Mouse (Mus musculus) liver, embryonic 13.5 days (tissue): ENCODE measurements around the gene Dclre1a. TPM values are rescaled to one million over a fixed set of nuclear protein-coding genes. Genes with fewer than 3 reads are reported as not detected.
A peak's percentile ranks its signal among the peaks of the same experiment; 100 is the strongest.
"Not testable (repeated sequence)": the region's sequence is repeated elsewhere in the genome, so short reads cannot be mapped to it uniquely, and the experiment has no call there.

ENCODE experiments used
- ATAC-seq: fragments of 200-750 bp; cut with Nextera tagmentation; 2 replicates; pipeline ENCODE4 v1.8.0; 2017; ENCODE audit warnings: low read depth, mild to moderate bottlenecking, moderate number of reproducible peaks, moderate library complexity
- DNase-seq: peaks from one replicate; pipeline ENCODE4 v3.0.0; 2022
- H3K27ac ChIP-seq: fragments of 300-500 bp; sonication (generic); 2 replicates; pipeline ENCODE4 v1.5.1; 2015; ENCODE audit warnings: moderate library complexity, mild to moderate bottlenecking, inconsistent platforms
- H3K27me3 ChIP-seq: fragments of 300-500 bp; sonication (generic); 2 replicates; pipeline ENCODE4 v1.6.1; 2015; ENCODE audit warnings: mild to moderate bottlenecking, inconsistent platforms
- H3K36me3 ChIP-seq: fragments of 300-500 bp; sonication (generic); 2 replicates; pipeline ENCODE4 v1.6.1; 2015; ENCODE audit warnings: mild to moderate bottlenecking, inconsistent platforms
- H3K4me1 ChIP-seq: fragments of 300-500 bp; sonication (generic); replicated peaks from 2 replicates; pipeline ENCODE4 v1.6.1; 2015; ENCODE audit warnings: inconsistent platforms
- H3K4me2 ChIP-seq: fragments of 300-500 bp; sonication (generic); 2 replicates; pipeline ENCODE4 v1.6.1; 2015; ENCODE audit warnings: inconsistent platforms, mild to moderate bottlenecking, moderate library complexity
- H3K4me3 ChIP-seq: fragments of 300-500 bp; sonication (generic); replicated peaks from 2 replicates; pipeline ENCODE4 v1.5.1; 2015; ENCODE audit warnings: mild to moderate bottlenecking, inconsistent platforms
- H3K9ac ChIP-seq: fragments of 300-500 bp; sonication (generic); 2 replicates; pipeline ENCODE4 v1.6.1; 2015; ENCODE audit warnings: mild to moderate bottlenecking, inconsistent platforms
- H3K9me3 ChIP-seq: fragments of 300-500 bp; sonication (generic); replicated peaks from 2 replicates; pipeline ENCODE4 v1.6.1; 2016; ENCODE audit warnings: inconsistent platforms
- WGBS: fragments of 180-500 bp; shearing (Covaris S2); methylation state at CpG from one replicate; pipeline ENCODE4 v1.1.7; 2015; ENCODE audit not compliant: insufficient replicate concordance; 5-methylcytosine and 5-hydroxymethylcytosine counted together
- polyA plus RNA-seq: library from polyadenylated mRNA; unstranded; fragments of >200 nt; fragmentation: Nextera tagmentation; extraction: Ambion mirVana; gene quantifications from 2 replicates; pipeline ENCODE4 v1.2.1, GENCODE M21; 2015

Gene Dclre1a
- polyA plus RNA-seq, 1 experiment from 2014 or later, result 19.2 TPM

GRCm38 (mm10) chr19:56548230-56549032, 409 bp upstream of the Dclre1a start, which contains the start of gene Nhlrc2:
Gene Nhlrc2, plus strand, starts transcription at chr19:56548261.
- peak within 1 kb of the TSS; percentile 85 for H3K4me2 ChIP-seq
- peak within 1 kb of the TSS; percentile 96 for H3K27ac ChIP-seq
- peaks cover 51% of the 10 kb centered on the region for H3K4me1 ChIP-seq
- H3K36me3 ChIP-seq, result peaks cover 38% of the 10 kb centered on the region
- H3K9me3 ChIP-seq, result no peaks in the 10 kb centered on the region
- peak within 1 kb of the TSS; percentile 97 for H3K4me3 ChIP-seq
- DNase-seq (peak; percentile 75), ATAC-seq (peak; percentile 84)
- H3K9ac ChIP-seq, result peak within 1 kb of the TSS; percentile 97
- under 1% methylated on average over 69 of the region's 69 CpGs for WGBS
- H3K27me3 ChIP-seq, result no peaks in the 10 kb centered on the region

- Histone ChIP-seq H3K9ac (no peak overlapping the region; the same call in 1 of the 2 replicates), H3K36me3 (peaks cover 37% of the 10 kb centered on the region), H3K9me3 (no peaks in the 10 kb centered on the region), H3K4me1 (peaks cover 60% of the 10 kb centered on the region), H3K27me3 (no peaks in the 10 kb centered on the region), H3K27ac (no peak overlapping the region), H3K4me2 (peak overlapping the region; percentile 85), H3K4me3 (peak overlapping the region; percentile 31; the same call in 1 of the 2 replicates)
- DNase-seq, result no peak
- no peak for ATAC-seq
Observed at GRCm38 (mm10) chr19:56546031-56546430, 2.0 kb downstream of the Dclre1a start.

GRCm38 (mm10) chr19:56544681-56545388, 3.2 kb downstream of the Dclre1a start:
- Histone ChIP-seq H3K9me3 (no peaks in the 10 kb centered on the region), H3K9ac (0 out of 2 replicates have a peak overlapping the region, but pooled peaks have one; percentile 53), H3K4me1 (peaks cover 51% of the 10 kb centered on the region), H3K36me3 (peaks cover 45% of the 10 kb centered on the region), H3K27ac (no peak overlapping the region), H3K27me3 (no peaks in the 10 kb centered on the region), H3K4me3 (no peak overlapping the region), H3K4me2 (peak overlapping the region; percentile 47)
- 85% methylated on average over 13 of the region's 13 CpGs for WGBS
- DNase-seq (no peak), ATAC-seq (no peak)

- H3K27ac ChIP-seq, result peak overlapping the region; percentile 58
- peak overlapping the region; percentile 30 for H3K4me3 ChIP-seq
- DNase-seq, result peak; percentile 41
- peak overlapping the region; percentile 53; the same call in 1 of the 2 replicates for H3K9ac ChIP-seq
- ATAC-seq, result peak; percentile 75
- H3K4me2 ChIP-seq, result peak overlapping the region; percentile 47
- H3K4me1 ChIP-seq, result peaks cover 42% of the 10 kb centered on the region
- H3K27me3 ChIP-seq, result no peaks in the 10 kb centered on the region
- H3K36me3 ChIP-seq, result peaks cover 53% of the 10 kb centered on the region
- WGBS, result 34% methylated on average over 12 of the region's 12 CpGs
- no peaks in the 10 kb centered on the region for H3K9me3 ChIP-seq
Observed at GRCm38 (mm10) chr19:56543320-56543719, 4.7 kb downstream of the Dclre1a start.

- DNase-seq, result no peak
- H3K9ac ChIP-seq, result no peak overlapping the region
- 0 out of 2 replicates have a peak, but pooled peaks have one; percentile 12 for ATAC-seq
- H3K9me3 ChIP-seq, result no peaks in the 10 kb centered on the region
- no peak overlapping the region for H3K27ac ChIP-seq
- H3K27me3 ChIP-seq, result no peaks in the 10 kb centered on the region
- H3K4me3 ChIP-seq, result no peak overlapping the region
- peaks cover 8% of the 10 kb centered on the region for H3K4me1 ChIP-seq
- no peak overlapping the region for H3K4me2 ChIP-seq
- peaks cover 68% of the 10 kb centered on the region for H3K36me3 ChIP-seq
- 87% methylated on average over 9 of the region's 9 CpGs for WGBS
Observed at GRCm38 (mm10) chr19:56535765-56536164, 12.3 kb downstream of the Dclre1a start.

- Histone ChIP-seq H3K36me3 (peaks cover 63% of the 10 kb centered on the region), H3K27ac (peak overlapping the region; percentile 47; the same call in 1 of the 2 replicates)
- WGBS, result 70% methylated on average over 9 of the region's 9 CpGs
Observed at GRCm38 (mm10) chr19:56535064-56535463, 13.0 kb downstream of the Dclre1a start.

GRCm38 (mm10) chr19:56534337-56534736, 13.7 kb downstream of the Dclre1a start:
- no peak for DNase-seq
- no peak overlapping the region for H3K4me2 ChIP-seq
- H3K9ac ChIP-seq, result no peak overlapping the region
- no peaks in the 10 kb centered on the region for H3K27me3 ChIP-seq
- peaks cover 8% of the 10 kb centered on the region for H3K4me1 ChIP-seq
- no peaks in the 10 kb centered on the region for H3K9me3 ChIP-seq
- no peak overlapping the region for H3K27ac ChIP-seq
- H3K4me3 ChIP-seq, result no peak overlapping the region
- no peak for ATAC-seq
- 78% methylated on average over 3 of the region's 3 CpGs for WGBS
- H3K36me3 ChIP-seq, result peaks cover 60% of the 10 kb centered on the region

More at GRCm38 (mm10) chr19:56535064-56535463, 13.0 kb downstream of the Dclre1a start:
- Histone ChIP-seq H3K9ac (no peak overlapping the region), H3K4me1 (peaks cover 8% of the 10 kb centered on the region), H3K27me3 (no peaks in the 10 kb centered on the region), H3K4me3 (no peak overlapping the region), H3K4me2 (no peak overlapping the region), H3K9me3 (no peaks in the 10 kb centered on the region)
- ATAC-seq (no peak), DNase-seq (no peak)

- H3K9me3 ChIP-seq, result no peaks in the 10 kb centered on the region
- H3K27ac ChIP-seq, result no peak overlapping the region
- no peak overlapping the region for H3K4me2 ChIP-seq
- 81% methylated on average over 14 of the region's 14 CpGs for WGBS
- no peak overlapping the region for H3K4me3 ChIP-seq
- H3K36me3 ChIP-seq, result peaks cover 54% of the 10 kb centered on the region
- ATAC-seq (no peak), DNase-seq (no peak)
- no peak overlapping the region for H3K9ac ChIP-seq
- peaks cover 8% of the 10 kb centered on the region for H3K4me1 ChIP-seq
- H3K27me3 ChIP-seq, result no peaks in the 10 kb centered on the region
Observed at GRCm38 (mm10) chr19:56533291-56534071, 14.5 kb downstream of the Dclre1a start.

- DNase-seq (no peak), ATAC-seq (no peak)
- Histone ChIP-seq H3K4me3 (no peak overlapping the region), H3K27me3 (no peaks in the 10 kb centered on the region), H3K27ac (no peak overlapping the region), H3K9me3 (no peaks in the 10 kb centered on the region), H3K9ac (no peak overlapping the region), H3K4me1 (peaks cover 8% of the 10 kb centered on the region), H3K4me2 (no peak overlapping the region), H3K36me3 (peaks cover 41% of the 10 kb centered on the region)
- 84% methylated on average over 12 of the region's 12 CpGs for WGBS
Observed at GRCm38 (mm10) chr19:56531251-56531650, 16.8 kb downstream of the Dclre1a start.

GRCm38 (mm10) chr19:56530529-56530928, 17.5 kb downstream of the Dclre1a start:
- ATAC-seq, H3K27ac ChIP-seq, H3K9ac ChIP-seq, H3K4me3 ChIP-seq, H3K9me3 ChIP-seq, H3K4me1 ChIP-seq, H3K4me2 ChIP-seq, DNase-seq, H3K27me3 ChIP-seq: not testable (repeated sequence)
- no CpG with 5 or more reads among the region's 11 CpGs for WGBS
- peaks cover 34% of the 10 kb centered on the region for H3K36me3 ChIP-seq

GRCm38 (mm10) chr19:56519408-56519807, 28.6 kb downstream of the Dclre1a start:
- DNase-seq, H3K36me3 ChIP-seq, H3K9ac ChIP-seq, H3K9me3 ChIP-seq, H3K27me3 ChIP-seq, H3K27ac ChIP-seq, H3K4me2 ChIP-seq, ATAC-seq, H3K4me1 ChIP-seq, H3K4me3 ChIP-seq: not testable (repeated sequence)
- WGBS, result no CpG with 5 or more reads among the region's 7 CpGs
